Mouse (Mus musculus) CH12.LX (cell line): ENCODE data around the gene Ap1s2. TPM values are rescaled to one million over a fixed set of nuclear protein-coding genes. Genes with fewer than 3 reads are reported as not detected.

Source experiments
- DNase-seq: peaks from one replicate; pipeline ENCODE4 v3.0.0-alpha.2; 2013; ENCODE audit errors: extremely low read depth
- H3K27ac ChIP-seq: 2 replicates; pipeline ENCODE4 v1.5.1; 2012; ENCODE audit warnings: low read depth, mild to moderate bottlenecking, control low read depth, moderate library complexity; ENCODE audit not compliant: insufficient read depth
- H3K27me3 ChIP-seq: replicated peaks from 2 replicates; pipeline ENCODE3; 2012; ENCODE audit warnings: inconsistent platforms
- H3K36me3 ChIP-seq, 2 experiments: replicated peaks in 1 of 2; 2 replicates each; pipeline versions ENCODE3 to v1.6.1; 2012; ENCODE audit warnings: inconsistent platforms in 1 of 2, low read length in 1 of 2, mild to moderate bottlenecking in 1 of 2, mixed read lengths in 1 of 2, moderate library complexity in 1 of 2; ENCODE audit not compliant: control insufficient read depth in 1 of 2, insufficient read depth in 1 of 2
- H3K4me1 ChIP-seq, 2 experiments: 2 replicates each; pipeline ENCODE4 v1.6.1; 2012; ENCODE audit warnings: inconsistent platforms in 1 of 2, moderate library complexity in 1 of 2; ENCODE audit not compliant: insufficient read depth in 2 of 2, control insufficient read depth in 1 of 2
- H3K4me2 ChIP-seq: 2 replicates; pipeline ENCODE4 v1.6.1; 2012; ENCODE audit warnings: low read depth, mild to moderate bottlenecking, control low read depth; ENCODE audit not compliant: poor library complexity, insufficient read depth, severe bottlenecking
- H3K4me3 ChIP-seq, 3 experiments: fragments of 150-350 bp in 1 of 3; sonication (generic) in 1 of 3; replicated peaks in 1 of 3; 2 replicates each; pipeline versions ENCODE3 to v1.5.1; 2011 to 2012; ENCODE audit warnings: low read depth in 2 of 3, low read length in 2 of 3, mild to moderate bottlenecking in 2 of 3, moderate library complexity in 2 of 3, control low read depth in 1 of 3, improper control_type of control experiment in 1 of 3, inconsistent platforms in 1 of 3, mixed read lengths in 1 of 3; ENCODE audit not compliant: poor library complexity in 1 of 3
- H3K79me2 ChIP-seq: replicated peaks from 2 replicates; pipeline ENCODE4 v1.6.1; 2012; ENCODE audit warnings: mild to moderate bottlenecking, moderate library complexity; ENCODE audit not compliant: control insufficient read depth, poor library complexity, insufficient read depth, severe bottlenecking; ENCODE audit errors: extremely low read depth
- H3K9ac ChIP-seq: 2 replicates; pipeline ENCODE4 v1.6.1; 2012; ENCODE audit warnings: low read depth, mild to moderate bottlenecking, control low read depth, moderate library complexity; ENCODE audit not compliant: insufficient read depth
- H3K9me3 ChIP-seq: replicated peaks from 2 replicates; pipeline ENCODE3; 2012; ENCODE audit warnings: low read length, inconsistent platforms, mixed read lengths
- BHLHE40 ChIP-seq: IDR thresholded peaks from 2 replicates; pipeline ENCODE4 v1.6.1; 2011; ENCODE audit warnings: mild to moderate bottlenecking, low read depth, low read length, improper control_type of control experiment
- CHD1 ChIP-seq: IDR thresholded peaks from 2 replicates; pipeline ENCODE4 v1.6.1; 2012; ENCODE audit warnings: low read depth, low read length, improper control_type of control experiment, inconsistent platforms
- CHD2 ChIP-seq: IDR thresholded peaks from 2 replicates; pipeline ENCODE4 v1.6.1; 2011; ENCODE audit warnings: low read length, improper control_type of control experiment
- CTCF ChIP-seq, 2 experiments: IDR thresholded peaks in 1 of 2; conservative IDR thresholded peaks in 1 of 2; 2 replicates each; pipeline ENCODE4 v1.5.1; 2011 to 2012; ENCODE audit warnings: low read depth in 2 of 2, low read length in 2 of 2, improper control_type of control experiment in 1 of 2, inconsistent platforms in 1 of 2, mild to moderate bottlenecking in 1 of 2, moderate library complexity in 1 of 2
- E2F4 ChIP-seq: IDR thresholded peaks from 2 replicates; pipeline ENCODE4 v1.6.1; 2011; ENCODE audit warnings: low read depth, low read length, improper control_type of control experiment; ENCODE audit not compliant: insufficient replicate concordance
- ELF1 ChIP-seq: IDR thresholded peaks from 2 replicates; pipeline ENCODE4 v1.6.1; 2014; ENCODE audit warnings: low read depth, mild to moderate bottlenecking, inconsistent platforms, low read length, improper control_type of control experiment
- EP300 ChIP-seq: IDR thresholded peaks from 2 replicates; pipeline ENCODE4 v1.6.1; 2011; ENCODE audit warnings: low read length, improper control_type of control experiment
- ETS1 ChIP-seq: conservative IDR thresholded peaks from 2 replicates; pipeline ENCODE4 v1.6.1; 2012; ENCODE audit warnings: low read depth, mild to moderate bottlenecking, inconsistent platforms, low read length, improper control_type of control experiment, moderate library complexity
- GABPA ChIP-seq: IDR thresholded peaks from 2 replicates; pipeline ENCODE4 v1.6.1; 2012; ENCODE audit warnings: low read depth, low read length, improper control_type of control experiment, inconsistent platforms; ENCODE audit not compliant: insufficient replicate concordance
- HCFC1 ChIP-seq: IDR thresholded peaks from 2 replicates; pipeline ENCODE4 v1.6.1; 2012; ENCODE audit warnings: low read depth, mild to moderate bottlenecking, inconsistent platforms, low read length, improper control_type of control experiment
- IRF4 ChIP-seq: IDR thresholded peaks from 2 replicates; pipeline ENCODE4 v1.6.1; 2014; ENCODE audit warnings: low read depth, mild to moderate bottlenecking, inconsistent platforms, low read length, improper control_type of control experiment
- JUN ChIP-seq: IDR thresholded peaks from 2 replicates; pipeline ENCODE4 v1.6.1; 2011; ENCODE audit warnings: low read depth, mild to moderate bottlenecking, low read length, improper control_type of control experiment, moderate library complexity; ENCODE audit not compliant: insufficient read depth
- JUND ChIP-seq: conservative IDR thresholded peaks from 2 replicates; pipeline ENCODE4 v1.6.1; 2011; ENCODE audit warnings: low read depth, low read length, improper control_type of control experiment
- KAT2A ChIP-seq: IDR thresholded peaks from 2 replicates; pipeline ENCODE4 v1.6.1; 2012; ENCODE audit warnings: low read length, improper control_type of control experiment, inconsistent platforms; ENCODE audit not compliant: insufficient replicate concordance
- MAFK ChIP-seq: IDR thresholded peaks from 2 replicates; pipeline ENCODE4 v1.6.1; 2011; ENCODE audit warnings: low read length, improper control_type of control experiment; ENCODE audit not compliant: insufficient replicate concordance
- MAX ChIP-seq: IDR thresholded peaks from 2 replicates; pipeline ENCODE4 v1.6.1; 2011; ENCODE audit warnings: low read length, improper control_type of control experiment
- MAZ ChIP-seq: IDR thresholded peaks from 2 replicates; pipeline ENCODE4 v1.6.1; 2012; ENCODE audit warnings: low read depth, mild to moderate bottlenecking, inconsistent platforms, low read length, improper control_type of control experiment, moderate library complexity
- MEF2A ChIP-seq: IDR thresholded peaks from 2 replicates; pipeline ENCODE4 v1.6.1; 2014; ENCODE audit warnings: low read depth, mild to moderate bottlenecking, inconsistent platforms, low read length, improper control_type of control experiment, borderline replicate concordance
- MXI1 ChIP-seq: IDR thresholded peaks from 2 replicates; pipeline ENCODE4 v1.6.1; 2011; ENCODE audit warnings: mild to moderate bottlenecking, low read depth, low read length, improper control_type of control experiment
- MYC ChIP-seq: IDR thresholded peaks from 2 replicates; pipeline ENCODE4 v1.6.1; 2011; ENCODE audit warnings: low read depth, mild to moderate bottlenecking, improper control_type of control experiment, low read length
- NELFE ChIP-seq: IDR thresholded peaks from 2 replicates; pipeline ENCODE4 v1.6.1; 2011; ENCODE audit warnings: low read depth, low read length, improper control_type of control experiment
- NRF1 ChIP-seq: IDR thresholded peaks from 2 replicates; pipeline ENCODE4 v1.6.1; 2014; ENCODE audit warnings: low read depth, mild to moderate bottlenecking, inconsistent platforms, low read length, improper control_type of control experiment, moderate library complexity
- PAX5 ChIP-seq: IDR thresholded peaks from 2 replicates; pipeline ENCODE4 v1.6.1; 2012; ENCODE audit warnings: low read length, inconsistent platforms, mixed read lengths
- POLR2A ChIP-seq: IDR thresholded peaks from 2 replicates; pipeline ENCODE4 v1.6.1; 2011; ENCODE audit warnings: low read depth, mild to moderate bottlenecking, improper control_type of control experiment, low read length
- POLR2AphosphoS2 ChIP-seq: IDR thresholded peaks from 2 replicates; pipeline ENCODE4 v1.6.1; 2011; ENCODE audit warnings: low read depth, low read length, improper control_type of control experiment
- RAD21 ChIP-seq: IDR thresholded peaks from 2 replicates; pipeline ENCODE4 v1.6.1; 2011; ENCODE audit warnings: low read depth, mild to moderate bottlenecking, low read length, improper control_type of control experiment, moderate library complexity
- RCOR1 ChIP-seq: conservative IDR thresholded peaks from 2 replicates; pipeline ENCODE4 v1.6.1; 2012; ENCODE audit warnings: low read depth, mild to moderate bottlenecking, inconsistent platforms, low read length, improper control_type of control experiment
- SIN3A ChIP-seq: IDR thresholded peaks from 2 replicates; pipeline ENCODE4 v1.6.1; 2012; ENCODE audit warnings: low read length, improper control_type of control experiment, inconsistent platforms
- SMC3 ChIP-seq: IDR thresholded peaks from 2 replicates; pipeline ENCODE4 v1.6.1; 2011; ENCODE audit warnings: low read depth, low read length, improper control_type of control experiment
- TBP ChIP-seq: conservative IDR thresholded peaks from 2 replicates; pipeline ENCODE4 v1.6.1; 2011; ENCODE audit warnings: low read depth, low read length, improper control_type of control experiment
- TCF12 ChIP-seq: IDR thresholded peaks from 2 replicates; pipeline ENCODE4 v1.6.1; 2014; ENCODE audit warnings: low read depth, mild to moderate bottlenecking, inconsistent platforms, low read length, improper control_type of control experiment
- UBTF ChIP-seq: IDR thresholded peaks from 2 replicates; pipeline ENCODE4 v1.6.1; 2012; ENCODE audit warnings: low read depth, mild to moderate bottlenecking, inconsistent platforms, low read length, improper control_type of control experiment, moderate library complexity
- USF1 ChIP-seq: IDR thresholded peaks from 2 replicates; pipeline ENCODE4 v1.6.1; 2014; ENCODE audit warnings: low read depth, mild to moderate bottlenecking, inconsistent platforms, low read length, improper control_type of control experiment
- USF2 ChIP-seq: conservative IDR thresholded peaks from 2 replicates; pipeline ENCODE4 v1.6.1; 2011; ENCODE audit warnings: low read depth, low read length, improper control_type of control experiment
- ZC3H11A ChIP-seq: IDR thresholded peaks from 2 replicates; pipeline ENCODE4 v1.6.1; 2012; ENCODE audit warnings: low read depth, mild to moderate bottlenecking, inconsistent platforms, low read length, improper control_type of control experiment
- ZKSCAN1 ChIP-seq: IDR thresholded peaks from 2 replicates; pipeline ENCODE4 v1.6.1; 2012; ENCODE audit warnings: low read depth, inconsistent platforms, low read length, improper control_type of control experiment, borderline replicate concordance
- ZMIZ1 ChIP-seq: IDR thresholded peaks from 2 replicates; pipeline ENCODE4 v1.6.1; 2012; ENCODE audit warnings: low read depth, mild to moderate bottlenecking, inconsistent platforms, low read length, improper control_type of control experiment
- ZNF384 ChIP-seq: IDR thresholded peaks from 2 replicates; pipeline ENCODE4 v1.6.1; 2012; ENCODE audit warnings: low read depth, low read length, improper control_type of control experiment, inconsistent platforms
- dilution Hi-C: fragments of 300-500 bp; cut with MboI; formaldehyde crosslinking; loops from 2 replicates; pipeline ENCODE4 v1.14.3; 2020; ENCODE audit warnings: low sequenced_read_pairs; ENCODE audit not compliant: extremely low pct_unique_long_range_greater_than_20kb, extremely low pct_ligation_motif_present
- in situ Hi-C: fragments of 300-500 bp; cut with MboI; formaldehyde crosslinking; loops from 3 replicates; pipeline ENCODE4 v1.14.3; 2019; ENCODE audit warnings: low sequenced_read_pairs, low pct_ligation_motif_present, low pct_unique_long_range_greater_than_20kb, mixed read lengths
- polyA plus RNA-seq: library from polyadenylated mRNA; unstranded; fragments of >175 nt; gene quantifications from 2 replicates; pipeline ENCODE4 v1.2.1, GENCODE M21; 2012; ENCODE audit warnings: low read depth; ENCODE audit not compliant: insufficient read length
- total RNA-seq, 2 experiments: library from RNA; depleted of rRNA; stranded (reverse); fragments of 300-350 nt in 1 of 2; fragments of >200 nt in 1 of 2; gene quantifications; 2 replicates each; pipeline ENCODE4 v1.2.3; 2012 to 2014

Ap1s2 gene
- total and polyA plus RNA-seq, 3 experiments = 4.3 to 12.3 (median 8.9) TPM

DNA sequence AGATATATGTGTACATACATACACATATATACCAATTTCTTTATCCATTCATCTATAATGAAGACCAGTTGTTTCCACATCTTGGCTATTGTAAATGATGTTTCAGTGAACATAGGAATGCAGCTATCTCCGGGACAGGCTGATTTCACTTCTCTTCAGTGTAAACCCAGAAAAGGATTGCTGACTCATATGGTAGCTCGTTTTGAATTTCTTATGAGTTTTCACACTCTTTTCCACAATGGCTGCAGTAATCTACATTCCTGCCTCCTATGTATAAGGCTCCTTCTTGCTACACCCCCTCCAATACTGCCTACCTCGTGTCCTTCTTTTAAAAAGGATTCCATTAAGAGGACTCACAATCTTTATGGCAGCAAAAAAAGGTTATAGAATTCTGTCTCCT is 32.9 kb upstream of the Ap1s2 start:
- H3K4me3 ChIP-seq = no peak overlapping the region
- H3K27me3 ChIP-seq = no peaks in the 10 kb centered on the region
- H3K36me3 ChIP-seq = no peaks in the 10 kb centered on the region
- dilution Hi-C loops = no loop called here
- DNase-seq = no peak
- no peak overlapping the region for H3K27ac ChIP-seq
- H3K79me2 ChIP-seq = no peaks in the 10 kb centered on the region
- TF ChIP-seq UBTF (no peak), SMC3 (no peak), MYC (no peak), CHD1 (no peak), KAT2A (no peak), MXI1 (no peak), ETS1 (no peak), CHD2 (no peak), NRF1 (no peak), BHLHE40 (no peak), EP300 (peak; percentile 63), PAX5 (no peak), JUN (0 out of 2 replicates have a peak, but pooled peaks have one; percentile 19), NELFE (no peak), RCOR1 (no peak), IRF4 (0 out of 2 replicates have a peak, but pooled peaks have one; percentile 59), ZC3H11A (no peak), MAZ (no peak), POLR2AphosphoS2 (no peak), TCF12 (no peak), TBP (no peak), GABPA (no peak), MAFK (peak; percentile 55; the same call in 1 of the 2 replicates), ZKSCAN1 (no peak), USF1 (no peak), HCFC1 (no peak), RAD21 (no peak), ZNF384 (no peak), E2F4 (no peak), MEF2A (0 out of 2 replicates have a peak, but pooled peaks have one; percentile 64), USF2 (no peak), POLR2A (no peak), ELF1 (no peak), SIN3A (no peak), MAX (no peak), JUND (0 out of 2 replicates have a peak, but pooled peaks have one; percentile 30), ZMIZ1 (no peak), CTCF (conservative IDR thresholded peaks at IDR 0.05 in 1 of 2, IDR thresholded peaks at IDR 0.05 in 1 of 2; ENCODE audit: low read depth in 2 of 2, low read length in 2 of 2) (no peak)
- H3K9ac ChIP-seq = no peak overlapping the region
- no peaks in the 10 kb centered on the region for H3K9me3 ChIP-seq
- H3K4me2 ChIP-seq = no peak overlapping the region
- in situ Hi-C loops = no loop called here
- peaks cover 10 to 28% of the 10 kb centered on the region in 2 experiments; a peak in 3 of 4 replicates for H3K4me1 ChIP-seq
